Mouse (Mus musculus) forebrain, embryonic 14.5 days (tissue): ENCODE results near the gene Eif6. TPM values are rescaled to one million over a fixed set of nuclear protein-coding genes. Genes with fewer than 3 reads are reported as not detected.

Experiments
- ATAC-seq: fragments of 200-750 bp; cut with Nextera tagmentation; 2 replicates; pipeline ENCODE4 v1.8.0; 2017; ENCODE audit warnings: mild to moderate bottlenecking, moderate library complexity
- DNase-seq: peaks from one replicate; pipeline ENCODE4 v3.0.0-alpha.2; 2015; ENCODE audit warnings: low spot score
- H3K27ac ChIP-seq: fragments of 300-500 bp; sonication (generic); 2 replicates; pipeline ENCODE4 v1.5.1; 2014; ENCODE audit warnings: low read depth, mild to moderate bottlenecking, control low read depth, low read length, moderate library complexity
- H3K27me3 ChIP-seq: fragments of 300-500 bp; sonication (generic); replicated peaks from 2 replicates; pipeline ENCODE4 v1.6.1; 2014; ENCODE audit warnings: low read length, control low read depth, mixed read lengths; ENCODE audit not compliant: control insufficient read depth, insufficient read depth
- H3K36me3 ChIP-seq: fragments of 300-500 bp; sonication (generic); 2 replicates; pipeline ENCODE4 v1.6.1; 2014; ENCODE audit warnings: low read length, control low read depth; ENCODE audit not compliant: control insufficient read depth, insufficient read depth
- H3K4me1 ChIP-seq: fragments of 300-500 bp; sonication (generic); 2 replicates; pipeline ENCODE4 v1.6.1; 2014; ENCODE audit warnings: antibody characterized with exemption, low read length, control low read depth; ENCODE audit not compliant: control insufficient read depth, insufficient read depth
- H3K4me2 ChIP-seq: fragments of 300-500 bp; sonication (generic); 2 replicates; pipeline ENCODE4 v1.6.1; 2014; ENCODE audit warnings: mild to moderate bottlenecking, control low read depth, low read length
- H3K4me3 ChIP-seq: fragments of 300-500 bp; sonication (generic); 2 replicates; pipeline ENCODE4 v1.5.1; 2014; ENCODE audit warnings: low read depth, low read length, control low read depth
- H3K9ac ChIP-seq: fragments of 300-500 bp; sonication (generic); 2 replicates; pipeline ENCODE4 v1.6.1; 2014; ENCODE audit warnings: mild to moderate bottlenecking, low read length, control low read depth, moderate library complexity
- H3K9me3 ChIP-seq: fragments of 300-500 bp; sonication (generic); replicated peaks from 2 replicates; pipeline ENCODE4 v1.6.1; 2016; ENCODE audit warnings: low read length, control low read depth, mixed read lengths; ENCODE audit not compliant: control insufficient read depth
- WGBS: fragments of 180-500 bp; shearing (Covaris S2); extraction: QIAGEN DNeasy Blood & Tissue Kit; methylation state at CpG from one replicate; pipeline ENCODE4 v1.1.7; 2014; 5-methylcytosine and 5-hydroxymethylcytosine counted together
- polyA plus RNA-seq: library from polyadenylated mRNA; unstranded; fragments of >200 nt; fragmentation: Nextera tagmentation; extraction: Ambion mirVana; gene quantifications from 2 replicates; pipeline ENCODE4 v1.2.1, GENCODE M21; 2014

Gene Eif6
- polyA plus RNA-seq, 1 experiment from 2014 or later = 172 TPM

DNA sequence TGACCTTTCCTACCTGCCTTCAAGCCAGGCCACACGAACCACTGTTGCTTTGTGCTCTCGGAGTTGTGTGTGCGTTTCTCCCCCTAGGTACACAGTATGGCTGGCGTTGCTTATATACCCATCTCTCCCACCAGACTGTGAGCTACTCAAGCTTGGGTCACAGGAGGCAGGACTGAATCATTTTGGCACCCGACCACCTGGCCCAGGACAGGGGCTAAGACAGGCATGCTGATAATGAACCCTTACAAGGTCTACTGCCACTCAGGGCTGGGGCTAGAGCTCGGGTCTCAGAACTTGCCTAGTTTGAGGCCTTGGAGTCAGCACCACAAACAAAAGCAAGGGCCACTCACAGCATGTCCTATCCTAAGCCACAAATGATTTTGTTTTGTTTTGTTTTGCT lies 34.9 kb upstream of the Eif6 start:
- WGBS = 89% methylated on average over 6 of the region's 6 CpGs
- no peak for ATAC-seq
- H3K27ac ChIP-seq = no peak overlapping the region

GRCm38 (mm10) chr2:155860102-155860501 lies 33.4 kb upstream of the Eif6 start:
- H3K27me3 ChIP-seq = no peaks in the 10 kb centered on the region
- no peaks in the 10 kb centered on the region for H3K9me3 ChIP-seq
- peaks cover 16% of the 10 kb centered on the region for H3K36me3 ChIP-seq
- 85% methylated on average over 7 of the region's 7 CpGs for WGBS
- H3K9ac ChIP-seq = no peak overlapping the region
- H3K4me3 ChIP-seq = no peak overlapping the region
- no peak overlapping the region for H3K4me2 ChIP-seq
- 0 out of 2 replicates have a peak, but pooled peaks cover 3% of the 10 kb centered on the region for H3K4me1 ChIP-seq
- DNase-seq (no peak), ATAC-seq (no peak)
- no peak overlapping the region for H3K27ac ChIP-seq

More for the DNA sequence above, 34.9 kb upstream of the Eif6 start:
- Histone ChIP-seq H3K27me3 (no peaks in the 10 kb centered on the region), H3K36me3 (peaks cover 9% of the 10 kb centered on the region), H3K9me3 (no peaks in the 10 kb centered on the region), H3K9ac (no peak overlapping the region), H3K4me1 (0 out of 2 replicates have a peak, but pooled peaks cover 3% of the 10 kb centered on the region), H3K4me2 (no peak overlapping the region), H3K4me3 (no peak overlapping the region)
- DNase-seq = no peak

GRCm38 (mm10) chr2:155852536-155852935 lies 25.8 kb upstream of the Eif6 start:
- no peak for ATAC-seq

DNA sequence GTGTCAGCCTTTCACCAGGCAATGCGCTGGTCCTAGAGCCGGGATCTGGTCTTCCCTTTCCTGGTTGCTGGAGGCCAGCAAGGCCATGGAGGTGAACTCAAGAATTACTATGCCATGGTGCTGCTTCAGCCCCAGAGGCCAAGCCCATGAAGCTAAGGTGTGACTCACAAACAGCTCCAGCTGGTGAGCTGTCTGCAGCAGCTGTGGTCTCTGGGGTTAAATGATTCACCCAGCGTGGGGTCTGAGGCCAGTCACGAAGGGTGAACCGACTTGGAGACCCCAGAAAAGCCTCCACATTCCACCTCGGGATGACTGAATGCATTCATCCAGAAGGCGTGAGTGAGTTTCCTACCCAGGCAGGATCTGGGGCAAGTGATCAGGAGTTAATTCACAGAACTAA lies 23.4 kb upstream of the Eif6 start:
- Histone ChIP-seq H3K27ac (no peak overlapping the region), H3K36me3 (peaks cover 49% of the 10 kb centered on the region)

More at GRCm38 (mm10) chr2:155852536-155852935, 25.8 kb upstream of the Eif6 start:
- no peak for DNase-seq
- no peaks in the 10 kb centered on the region for H3K9me3 ChIP-seq
- no peaks in the 10 kb centered on the region for H3K4me1 ChIP-seq
- no peak overlapping the region for H3K4me3 ChIP-seq
- H3K9ac ChIP-seq = no peak overlapping the region
- H3K27ac ChIP-seq = no peak overlapping the region
- H3K27me3 ChIP-seq = no peaks in the 10 kb centered on the region
- H3K36me3 ChIP-seq = peaks cover 44% of the 10 kb centered on the region
- 93% methylated on average over 5 of the region's 5 CpGs for WGBS
- H3K4me2 ChIP-seq = no peak overlapping the region

GRCm38 (mm10) chr2:155849464-155849863 lies 22.7 kb upstream of the Eif6 start:
- peaks cover 49% of the 10 kb centered on the region for H3K36me3 ChIP-seq
- no peak overlapping the region for H3K4me3 ChIP-seq
- no peaks in the 10 kb centered on the region for H3K4me1 ChIP-seq
- no peak for DNase-seq
- no peak overlapping the region for H3K27ac ChIP-seq
- 67% methylated on average over 7 of the region's 7 CpGs for WGBS
- no peak overlapping the region for H3K4me2 ChIP-seq
- H3K9ac ChIP-seq = no peak overlapping the region
- no peak for ATAC-seq
- H3K27me3 ChIP-seq = no peaks in the 10 kb centered on the region
- no peaks in the 10 kb centered on the region for H3K9me3 ChIP-seq

More for the DNA sequence above, 23.4 kb upstream of the Eif6 start:
- DNase-seq (no peak), ATAC-seq (no peak)
- no peaks in the 10 kb centered on the region for H3K27me3 ChIP-seq
- no peak overlapping the region for H3K9ac ChIP-seq
- H3K4me3 ChIP-seq = no peak overlapping the region
- H3K4me2 ChIP-seq = no peak overlapping the region
- H3K4me1 ChIP-seq = no peaks in the 10 kb centered on the region
- 88% methylated on average over 7 of the region's 7 CpGs for WGBS
- no peaks in the 10 kb centered on the region for H3K9me3 ChIP-seq

DNA sequence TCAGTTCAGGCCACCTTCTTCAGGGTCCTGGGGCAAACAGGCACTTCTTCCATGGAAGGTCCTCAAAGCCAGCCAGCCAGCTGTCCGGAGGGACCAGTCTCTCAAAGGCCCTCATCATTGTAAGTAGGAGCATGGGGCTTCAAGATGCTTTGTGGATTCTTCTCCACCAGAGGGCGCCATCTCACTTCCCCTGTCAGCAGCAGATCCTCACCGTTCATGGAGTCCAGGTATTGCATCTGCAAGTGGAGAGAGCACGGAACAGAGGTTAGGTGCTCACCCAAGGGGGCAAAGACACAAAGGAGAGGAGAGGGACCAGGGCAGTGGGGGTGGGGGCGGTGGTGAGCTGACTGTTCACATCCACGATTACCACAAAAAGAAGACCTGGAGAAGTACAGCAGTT lies 21.6 kb upstream of the Eif6 start:
- peaks cover 45% of the 10 kb centered on the region for H3K36me3 ChIP-seq

DNA sequence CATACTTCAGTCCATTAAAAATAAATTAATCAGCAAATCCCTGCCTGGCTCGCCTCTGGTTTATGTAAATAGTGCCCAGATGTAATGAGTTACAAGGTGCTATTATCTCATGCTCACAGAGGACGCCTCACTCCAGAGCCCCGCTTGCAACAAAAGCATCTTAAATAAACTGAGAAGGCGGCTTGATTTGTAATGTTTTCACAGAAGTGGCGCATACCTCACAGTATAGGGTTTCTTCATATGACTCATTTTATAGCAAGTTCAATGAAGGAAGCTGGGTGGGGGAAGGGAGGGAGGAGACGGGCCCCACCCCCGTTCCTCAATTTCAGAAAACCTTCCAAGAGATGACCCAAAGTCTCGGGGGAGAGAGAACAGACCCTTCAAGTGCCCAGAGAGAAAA lies 20.2 kb upstream of the Eif6 start:
- Histone ChIP-seq H3K4me3 (no peak overlapping the region), H3K36me3 (peaks cover 44% of the 10 kb centered on the region), H3K9me3 (no peaks in the 10 kb centered on the region), H3K9ac (no peak overlapping the region), H3K4me2 (no peak overlapping the region), H3K27me3 (no peaks in the 10 kb centered on the region), H3K27ac (no peak overlapping the region), H3K4me1 (no peaks in the 10 kb centered on the region)
- no peak for ATAC-seq
- WGBS = 82% methylated on average over 8 of the region's 8 CpGs
- no peak for DNase-seq

More for the DNA sequence above, 21.6 kb upstream of the Eif6 start:
- no peak overlapping the region for H3K4me3 ChIP-seq
- no peak overlapping the region for H3K27ac ChIP-seq
- H3K27me3 ChIP-seq = no peaks in the 10 kb centered on the region
- no peaks in the 10 kb centered on the region for H3K4me1 ChIP-seq
- no peak overlapping the region for H3K9ac ChIP-seq
- no peak overlapping the region for H3K4me2 ChIP-seq
- DNase-seq (peak; percentile 87), ATAC-seq (0 out of 2 replicates have a peak, but pooled peaks have one; percentile 52)
- H3K9me3 ChIP-seq = no peaks in the 10 kb centered on the region
- WGBS = 26% methylated on average over 6 of the region's 6 CpGs

GRCm38 (mm10) chr2:155838961-155839360 lies 12.2 kb upstream of the Eif6 start:
- DNase-seq (no peak), ATAC-seq (no peak)
- Histone ChIP-seq H3K4me1 (no peaks in the 10 kb centered on the region), H3K4me3 (no peak overlapping the region), H3K4me2 (no peak overlapping the region), H3K9me3 (no peaks in the 10 kb centered on the region), H3K9ac (no peak overlapping the region), H3K36me3 (no peaks in the 10 kb centered on the region), H3K27me3 (no peaks in the 10 kb centered on the region), H3K27ac (no peak overlapping the region)
- 85% methylated on average over 4 of the region's 4 CpGs for WGBS

- H3K9me3 ChIP-seq = no peaks in the 10 kb centered on the region
- H3K4me3 ChIP-seq = no peak overlapping the region
- H3K27me3 ChIP-seq = no peaks in the 10 kb centered on the region
- DNase-seq = no peak
- H3K36me3 ChIP-seq = no peaks in the 10 kb centered on the region
- WGBS = 72% methylated on average over 3 of the region's 3 CpGs
- no peak for ATAC-seq
- no peak overlapping the region for H3K27ac ChIP-seq
- no peak overlapping the region for H3K9ac ChIP-seq
- no peaks in the 10 kb centered on the region for H3K4me1 ChIP-seq
- H3K4me2 ChIP-seq = no peak overlapping the region
These were observed 11.2 kb upstream of the Eif6 start for GRCm38 (mm10) chr2:155837961-155838360.
